Mouse (Mus musculus): ENCODE data around the gene Ccl4.

The Ccl4 gene

GRCm38 (mm10) chr11:83689918-83690317, 27.5 kb downstream of the Ccl4 start:
- no peak for DNase-seq

DNA sequence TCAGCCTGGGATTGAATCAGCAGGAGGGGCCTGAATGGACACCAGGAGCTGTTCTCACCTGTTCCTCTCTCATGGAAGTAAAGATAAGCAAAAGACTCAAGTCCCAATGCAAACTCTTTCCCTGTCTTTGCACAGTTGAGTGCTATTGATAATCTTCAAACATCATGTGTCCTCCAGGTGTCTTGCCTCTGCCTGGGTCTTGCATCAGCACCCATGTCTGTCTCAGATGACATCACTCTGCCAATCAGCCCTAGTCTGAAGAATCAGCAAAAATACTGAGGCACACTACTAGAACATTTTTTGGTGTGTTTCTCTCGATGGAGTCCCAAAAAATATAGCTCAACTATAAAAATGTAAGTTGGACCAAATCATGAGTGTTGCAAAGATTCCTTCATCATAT, 29.6 kb downstream of the Ccl4 start:
- DNase-seq: no peak

GRCm38 (mm10) chr11:83703705-83704104, 41.3 kb downstream of the Ccl4 start, which contains the start of gene Wfdc17:
TSS of gene Wfdc17 (plus strand) at chr11:83703991.
- no peak for DNase-seq

DNA sequence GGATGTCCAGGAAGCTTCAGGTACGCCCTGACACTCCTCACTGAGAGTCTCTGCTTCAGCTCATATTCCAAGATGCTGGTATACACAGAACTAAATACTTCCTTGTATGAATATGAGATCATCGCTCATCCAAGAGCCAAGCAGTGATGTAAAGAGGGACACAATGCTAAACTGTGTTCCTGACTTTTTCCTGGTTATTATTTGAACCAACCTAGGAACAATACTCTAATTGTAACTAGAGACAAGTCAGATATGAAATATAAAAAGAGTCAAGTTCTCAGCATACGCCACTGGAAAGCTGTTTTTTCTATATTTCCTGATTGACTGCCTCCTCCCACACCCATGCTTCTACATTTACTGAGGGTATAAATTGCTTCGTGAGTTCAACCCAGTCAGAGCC, 46.3 kb downstream of the Ccl4 start, which contains the start of gene Wfdc18:
Gene Wfdc18 (plus strand): TSS at position 301 of the 400 bp plus-strand sequence.
- no peak for DNase-seq

DNA sequence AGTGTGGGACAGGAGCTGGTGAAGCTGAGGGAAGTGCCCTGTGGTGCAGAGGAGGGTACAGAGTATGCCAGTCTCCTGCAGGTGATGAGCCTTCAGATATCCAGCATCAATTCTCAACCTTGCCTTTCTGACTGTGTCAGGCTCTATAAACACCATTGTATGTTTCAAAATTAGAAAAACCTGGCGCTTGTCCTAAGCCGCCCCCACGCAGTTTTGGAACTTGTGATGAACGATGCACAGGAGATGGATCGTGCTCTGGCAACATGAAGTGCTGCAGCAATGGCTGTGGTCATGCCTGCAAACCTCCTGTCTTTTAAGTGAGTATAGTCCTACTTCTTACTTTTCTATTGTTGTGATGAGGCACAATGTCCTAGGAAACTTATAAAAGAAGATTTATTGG, 47.3 kb downstream of the Ccl4 start:
- DNase-seq: no peak

DNA sequence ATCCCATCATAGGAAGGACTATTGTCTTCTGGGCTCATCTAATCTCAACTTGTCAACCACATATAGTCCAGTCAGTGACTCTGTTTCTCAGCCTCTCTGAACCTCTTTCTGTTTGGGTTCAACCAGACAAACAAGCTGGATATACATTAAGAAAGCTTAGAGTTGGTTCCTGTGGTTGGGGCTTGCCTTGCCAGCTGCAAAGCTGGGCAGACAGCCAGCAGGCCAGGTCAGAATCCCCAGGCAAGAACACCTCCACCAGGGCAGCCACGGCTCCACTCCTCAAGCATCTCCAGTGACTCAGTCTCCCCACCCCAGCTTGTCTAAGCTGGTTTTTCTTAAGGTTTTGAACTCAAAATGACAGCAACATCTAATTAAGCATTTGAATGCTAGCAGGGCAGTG, 50.3 kb downstream of the Ccl4 start:
- no peak for DNase-seq

- no peak for DNase-seq
Observed at GRCm38 (mm10) chr11:83713925-83714324, 51.5 kb downstream of the Ccl4 start.
